Mouse (Mus musculus) liver, embryonic 14.5 days (tissue): ENCODE results near the gene Lcn10. TPM values are rescaled to one million over a fixed set of nuclear protein-coding genes. Genes with fewer than 3 reads are reported as not detected.

ENCODE experiments used
- ATAC-seq: fragments of 200-750 bp; cut with Nextera tagmentation; 2 replicates; pipeline ENCODE4 v1.8.0; 2017; ENCODE audit warnings: moderate number of reproducible peaks, mild to moderate bottlenecking, moderate library complexity; ENCODE audit not compliant: insufficient read depth
- DNase-seq, 3 experiments: peaks; one replicate each; pipeline ENCODE4 v3.0.0-alpha.2; 2012 to 2013; ENCODE audit warnings: low read depth in 3 of 3, low spot score in 3 of 3
- H3K27ac ChIP-seq: fragments of 300-500 bp; sonication (generic); 2 replicates; pipeline ENCODE4 v1.5.1; 2014; ENCODE audit warnings: moderate library complexity, mild to moderate bottlenecking, control low read depth, inconsistent platforms
- H3K27me3 ChIP-seq: fragments of 300-500 bp; sonication (generic); 2 replicates; pipeline ENCODE4 v1.6.1; 2014; ENCODE audit warnings: mild to moderate bottlenecking, low read length, moderate library complexity; ENCODE audit not compliant: control insufficient read depth, insufficient read depth
- H3K36me3 ChIP-seq: fragments of 300-500 bp; sonication (generic); replicated peaks from 2 replicates; pipeline ENCODE4 v1.6.1; 2014; ENCODE audit warnings: low read depth; ENCODE audit not compliant: control insufficient read depth, insufficient read depth
- H3K4me1 ChIP-seq, 2 experiments: fragments of 200-500 bp in 1 of 2; fragments of 300-500 bp in 1 of 2; sonication (generic) in 1 of 2; replicated peaks; 2 replicates each; pipeline ENCODE4 v1.6.1; 2012 to 2014; ENCODE audit warnings: antibody characterized with exemption in 1 of 2, inconsistent platforms in 1 of 2, low read length in 1 of 2; ENCODE audit not compliant: control insufficient read depth in 2 of 2, insufficient read depth in 2 of 2
- H3K4me2 ChIP-seq: fragments of 300-500 bp; sonication (generic); 2 replicates; pipeline ENCODE4 v1.6.1; 2014; ENCODE audit warnings: low read depth, mild to moderate bottlenecking, control low read depth, moderate library complexity
- H3K4me3 ChIP-seq, 2 experiments: fragments of 200-500 bp in 1 of 2; fragments of 300-500 bp in 1 of 2; sonication (generic) in 1 of 2; 2 replicates each; pipeline ENCODE4 v1.5.1; 2012 to 2014; ENCODE audit warnings: low read depth in 2 of 2, low read length in 2 of 2, mild to moderate bottlenecking in 2 of 2, control low read depth in 1 of 2, inconsistent platforms in 1 of 2, moderate library complexity in 1 of 2; ENCODE audit not compliant: insufficient read depth in 1 of 2
- H3K9ac ChIP-seq: fragments of 300-500 bp; sonication (generic); replicated peaks from 2 replicates; pipeline ENCODE4 v1.6.1; 2014; ENCODE audit warnings: mild to moderate bottlenecking, control low read depth, moderate library complexity
- H3K9me3 ChIP-seq: fragments of 300-500 bp; sonication (generic); 2 replicates; pipeline ENCODE4 v1.6.1; 2016; ENCODE audit warnings: low read length, mixed read lengths; ENCODE audit not compliant: control insufficient read depth
- CTCF ChIP-seq: IDR thresholded peaks from 2 replicates; pipeline ENCODE4 v1.5.1; 2016; ENCODE audit warnings: antibody characterized with exemption, low read depth, control low read depth
- EP300 ChIP-seq: IDR thresholded peaks from 2 replicates; pipeline ENCODE4 v1.6.1; 2016; ENCODE audit warnings: antibody characterized with exemption, low read depth
- WGBS: fragments of 180-500 bp; shearing (Covaris S2); extraction: QIAGEN DNeasy Blood & Tissue Kit; methylation state at CpG from one replicate; pipeline ENCODE4 v1.1.7; 2014; ENCODE audit not compliant: insufficient replicate concordance; 5-methylcytosine and 5-hydroxymethylcytosine counted together
- polyA plus RNA-seq, 2 experiments: library from polyadenylated mRNA; depleted of rRNA in 1 of 2; stranded (reverse) in 1 of 2; unstranded in 1 of 2; fragments of >200 nt; fragmentation: Nextera tagmentation in 1 of 2; extraction: Ambion mirVana in 1 of 2; gene quantifications; 2 replicates each; pipeline versions ENCODE4 v1.2.1 to v1.2.3; 2012 to 2014

The Lcn10 gene
- polyA plus RNA-seq (2012; rRNA removed) (not detected in 2 replicates), polyA plus RNA-seq (2014; fragmentation: Nextera tagmentation; extraction: Ambion mirVana) (not detected in 2 replicates)

GRCm38 (mm10) chr2:25682426-25682825 lies at the start of gene Lcn10:
Gene Lcn10 (plus strand): TSS chr2:25682726.
- no peaks in the 10 kb centered on the region for H3K27me3 ChIP-seq
- H3K4me1 ChIP-seq, result no peaks in the 10 kb centered on the region
- no peak within 1 kb of the TSS for H3K9ac ChIP-seq
- DNase-seq (no peak), ATAC-seq (no peak)
- no peaks in the 10 kb centered on the region for H3K9me3 ChIP-seq
- WGBS, result 31% methylated on average over 2 of the region's 2 CpGs
- no peaks in the 10 kb centered on the region for H3K36me3 ChIP-seq
- no peak within 1 kb of the TSS for H3K4me3 ChIP-seq
- H3K27ac ChIP-seq, result no peak within 1 kb of the TSS
- H3K4me2 ChIP-seq, result no peak within 1 kb of the TSS
- TF ChIP-seq CTCF (no peak), EP300 (no peak)

GRCm38 (mm10) chr2:25633616-25634015 lies 48.9 kb upstream of the Lcn10 start:
- Histone ChIP-seq H3K4me2 (no peak overlapping the region), H3K9ac (no peak overlapping the region), H3K36me3 (no peaks in the 10 kb centered on the region), H3K4me3 (no peak overlapping the region), H3K9me3 (no peaks in the 10 kb centered on the region), H3K27me3 (no peaks in the 10 kb centered on the region), H3K27ac (no peak overlapping the region), H3K4me1 (no peaks in the 10 kb centered on the region)
- TF ChIP-seq CTCF, result no peak
- TF ChIP-seq EP300, result no peak
- 72% methylated on average over 3 of the region's 3 CpGs for WGBS
- ATAC-seq, result no peak
- DNase-seq, result no peak

- Histone ChIP-seq H3K4me3 (no peak overlapping the region), H3K27me3 (no peaks in the 10 kb centered on the region), H3K4me2 (no peak overlapping the region), H3K36me3 (no peaks in the 10 kb centered on the region), H3K4me1 (no peaks in the 10 kb centered on the region), H3K9ac (no peak overlapping the region), H3K9me3 (no peaks in the 10 kb centered on the region), H3K27ac (no peak overlapping the region)
- ATAC-seq, result no peak
- DNase-seq, result no peak
- TF ChIP-seq EP300 (no peak), CTCF (peak; percentile 21; the same call in 1 of the 2 replicates)
- WGBS, result 43% methylated on average over 1 of the region's 1 CpGs
Measured at GRCm38 (mm10) chr2:25634046-25634445, 48.5 kb upstream of the Lcn10 start.

GRCm38 (mm10) chr2:25639890-25640289 lies 42.6 kb upstream of the Lcn10 start:
- WGBS, result 14% methylated on average over 6 of the region's 6 CpGs
- no peak for ATAC-seq
- H3K9ac ChIP-seq, result no peak overlapping the region
- H3K4me1 ChIP-seq, result no peaks in the 10 kb centered on the region
- no peaks in the 10 kb centered on the region for H3K27me3 ChIP-seq
- H3K4me2 ChIP-seq, result no peak overlapping the region
- no peak overlapping the region for H3K4me3 ChIP-seq
- no peak overlapping the region for H3K27ac ChIP-seq
- no peak for DNase-seq
- no peaks in the 10 kb centered on the region for H3K36me3 ChIP-seq
- H3K9me3 ChIP-seq, result no peaks in the 10 kb centered on the region
- no peak for TF ChIP-seq EP300
- TF ChIP-seq CTCF, result peak; percentile 69

- no peak within 1 kb of the TSS for H3K4me2 ChIP-seq
- H3K4me1 ChIP-seq, result no peaks in the 10 kb centered on the region
- no peak within 1 kb of the TSS for H3K4me3 ChIP-seq
- ATAC-seq (no peak), DNase-seq (no peak)
- no peaks in the 10 kb centered on the region for H3K9me3 ChIP-seq
- H3K27ac ChIP-seq, result no peak within 1 kb of the TSS
- no peak within 1 kb of the TSS for H3K9ac ChIP-seq
- no peaks in the 10 kb centered on the region for H3K36me3 ChIP-seq
- TF ChIP-seq CTCF (no peak), EP300 (no peak)
- 45% methylated on average over 2 of the region's 2 CpGs for WGBS
- H3K27me3 ChIP-seq, result no peaks in the 10 kb centered on the region; the same call in 1 of the 2 replicates
Measured at GRCm38 (mm10) chr2:25652902-25653301, 29.6 kb upstream of the Lcn10 start, which contains the start of gene Lcn8. Gene Lcn8 (plus strand): TSS chr2:25653120.
